Mouse (Mus musculus): ENCODE data around the gene Fbxo46. TPM values are rescaled to one million over a fixed set of nuclear protein-coding genes. Genes with fewer than 3 reads are reported as not detected.

Gene Fbxo46
- polyA plus RNA-seq, 1 experiment, result 6.2 TPM

- Histone ChIP-seq H3K4me3 (peak overlapping the region; percentile 23), H3K79me2 (ENCODE audit: control insufficient read depth, insufficient read depth) (peaks cover 9% of the 10 kb centered on the region), H3ac (ENCODE audit: control insufficient read depth, insufficient read length) (no peak overlapping the region), H3K27me3 (ENCODE audit: control insufficient read depth, insufficient read depth, insufficient read length) (no peaks in the 10 kb centered on the region), H3K4me2 (ENCODE audit: low read depth) (peak overlapping the region; percentile 75), H3K36me3 (ENCODE audit: control insufficient read depth, insufficient read depth) (no peaks in the 10 kb centered on the region)
- TF ChIP-seq USF1 (IDR thresholded peaks at IDR 0.05; ENCODE audit: low read depth) (no peak), TCF3 (IDR thresholded peaks at IDR 0.05; ENCODE audit: insufficient read length, low read depth) (no peak), MYOG (IDR thresholded peaks at IDR 0.05; ENCODE audit: control insufficient read depth in 1 of 3, insufficient read depth in 1 of 3, insufficient read length in 2 of 3, low read depth in 2 of 3) (no peak), SRF (IDR thresholded peaks at IDR 0.05; ENCODE audit: control insufficient read depth, insufficient read length, low read depth) (no peak), E2F4 (IDR thresholded peaks at IDR 0.05; ENCODE audit: insufficient read depth) (no peak), POLR2AphosphoS2 (IDR thresholded peaks at IDR 0.05; ENCODE audit: insufficient read length, low read depth) (no peak), REST (IDR thresholded peaks at IDR 0.05; ENCODE audit: insufficient read depth, insufficient read length) (no peak), TCF12 (IDR thresholded peaks at IDR 0.05; ENCODE audit: insufficient read depth, poor library complexity, severe bottlenecking) (no peak), CEBPB (IDR thresholded peaks at IDR 0.05; ENCODE audit: insufficient read depth, poor library complexity, severe bottlenecking) (no peak), POLR2A (IDR thresholded peaks at IDR 0.05; ENCODE audit: insufficient read length, low read depth) (no peak)
Measured at GRCm38 (mm10) chr7:19130657-19131056, 11.0 kb downstream of the Fbxo46 start.

GRCm38 (mm10) chr7:19131324-19131848 is 11.7 kb downstream of the Fbxo46 start:
- Histone ChIP-seq H3K36me3 (ENCODE audit: control insufficient read depth, insufficient read depth) (no peaks in the 10 kb centered on the region), H3ac (ENCODE audit: control insufficient read depth, insufficient read length) (no peak overlapping the region), H3K4me2 (ENCODE audit: low read depth) (peak overlapping the region; percentile 85), H3K27me3 (ENCODE audit: control insufficient read depth, insufficient read depth, insufficient read length) (no peaks in the 10 kb centered on the region), H3K79me2 (ENCODE audit: control insufficient read depth, insufficient read depth) (peaks cover 9% of the 10 kb centered on the region), H3K4me3 (peak overlapping the region; percentile 23)
- TF ChIP-seq TCF12 (IDR thresholded peaks at IDR 0.05; ENCODE audit: insufficient read depth, poor library complexity, severe bottlenecking) (no peak), E2F4 (IDR thresholded peaks at IDR 0.05; ENCODE audit: insufficient read depth) (peak; percentile 1), MYOD1 (IDR thresholded peaks at IDR 0.05; ENCODE audit: control insufficient read depth in 1 of 3, insufficient read length in 2 of 3, low read depth in 2 of 3) (peak in 1 of 3 experiments; percentile 19), SRF (IDR thresholded peaks at IDR 0.05; ENCODE audit: control insufficient read depth, insufficient read length, low read depth) (peak; percentile 99), POLR2AphosphoS2 (IDR thresholded peaks at IDR 0.05; ENCODE audit: insufficient read length, low read depth) (peak; percentile 64), TCF3 (IDR thresholded peaks at IDR 0.05; ENCODE audit: insufficient read length, low read depth) (no peak), MAX (IDR thresholded peaks at IDR 0.05; ENCODE audit: low read depth) (no peak), USF1 (IDR thresholded peaks at IDR 0.05; ENCODE audit: low read depth) (peak; percentile 76)

GRCm38 (mm10) chr7:19136168-19136567 is 16.5 kb downstream of the Fbxo46 start:
- TF ChIP-seq MYOD1 (IDR thresholded peaks at IDR 0.05; ENCODE audit: control insufficient read depth in 1 of 3, insufficient read length in 2 of 3, low read depth in 2 of 3), result no peak
- no peak for TF ChIP-seq POLR2A (IDR thresholded peaks at IDR 0.05; ENCODE audit: insufficient read length, low read depth)
- no peak for TF ChIP-seq CEBPB (IDR thresholded peaks at IDR 0.05; ENCODE audit: insufficient read depth, poor library complexity, severe bottlenecking)
- TF ChIP-seq USF1 (IDR thresholded peaks at IDR 0.05; ENCODE audit: low read depth), result no peak
- TF ChIP-seq REST (IDR thresholded peaks at IDR 0.05; ENCODE audit: insufficient read depth, insufficient read length), result no peak
- Histone ChIP-seq H3K4me2 (ENCODE audit: low read depth) (no peak overlapping the region), H3K36me3 (ENCODE audit: control insufficient read depth, insufficient read depth) (no peaks in the 10 kb centered on the region)

GRCm38 (mm10) chr7:19136673-19137334 is 17.1 kb downstream of the Fbxo46 start:
- H3K36me3 ChIP-seq (ENCODE audit: control insufficient read depth, insufficient read depth), result no peaks in the 10 kb centered on the region
- no peak for TF ChIP-seq MYOD1 (IDR thresholded peaks at IDR 0.05; ENCODE audit: control insufficient read depth in 1 of 3, insufficient read length in 2 of 3, low read depth in 2 of 3)
- TF ChIP-seq CEBPB (IDR thresholded peaks at IDR 0.05; ENCODE audit: insufficient read depth, poor library complexity, severe bottlenecking), result no peak
- TF ChIP-seq MAX (IDR thresholded peaks at IDR 0.05; ENCODE audit: low read depth), result no peak
- TF ChIP-seq POLR2AphosphoS2 (IDR thresholded peaks at IDR 0.05; ENCODE audit: insufficient read length, low read depth), result no peak
- TF ChIP-seq REST (IDR thresholded peaks at IDR 0.05; ENCODE audit: insufficient read depth, insufficient read length), result no peak
- no peak for TF ChIP-seq POLR2A (IDR thresholded peaks at IDR 0.05; ENCODE audit: insufficient read length, low read depth)
- TF ChIP-seq TCF12 (IDR thresholded peaks at IDR 0.05; ENCODE audit: insufficient read depth, poor library complexity, severe bottlenecking), result no peak
- TF ChIP-seq SRF (IDR thresholded peaks at IDR 0.05; ENCODE audit: control insufficient read depth, insufficient read length, low read depth), result no peak
- no peak for TF ChIP-seq USF1 (IDR thresholded peaks at IDR 0.05; ENCODE audit: low read depth)
- H3K27me3 ChIP-seq (ENCODE audit: control insufficient read depth, insufficient read depth, insufficient read length), result no peaks in the 10 kb centered on the region
- H3K79me2 ChIP-seq (ENCODE audit: control insufficient read depth, insufficient read depth), result peaks cover 9% of the 10 kb centered on the region
- no peak overlapping the region for H3K4me3 ChIP-seq
- H3ac ChIP-seq (ENCODE audit: control insufficient read depth, insufficient read length), result no peak overlapping the region
- H3K4me2 ChIP-seq (ENCODE audit: low read depth), result no peak overlapping the region

More at GRCm38 (mm10) chr7:19136168-19136567, 16.5 kb downstream of the Fbxo46 start:
- Histone ChIP-seq H3K27me3 (ENCODE audit: control insufficient read depth, insufficient read depth, insufficient read length) (no peaks in the 10 kb centered on the region), H3K4me3 (no peak overlapping the region), H3K79me2 (ENCODE audit: control insufficient read depth, insufficient read depth) (peaks cover 9% of the 10 kb centered on the region), H3ac (ENCODE audit: control insufficient read depth, insufficient read length) (no peak overlapping the region)

- Histone ChIP-seq H3K36me3 (ENCODE audit: control insufficient read depth, insufficient read depth) (no peaks in the 10 kb centered on the region), H3K79me2 (ENCODE audit: control insufficient read depth, insufficient read depth) (peaks cover 9% of the 10 kb centered on the region), H3ac (ENCODE audit: control insufficient read depth, insufficient read length) (no peak overlapping the region), H3K27me3 (ENCODE audit: control insufficient read depth, insufficient read depth, insufficient read length) (no peaks in the 10 kb centered on the region), H3K4me2 (ENCODE audit: low read depth) (no peak overlapping the region), H3K4me3 (no peak overlapping the region)
- no peak for TF ChIP-seq MYOD1 (IDR thresholded peaks at IDR 0.05; ENCODE audit: control insufficient read depth in 1 of 3, insufficient read length in 2 of 3, low read depth in 2 of 3)
- TF ChIP-seq REST (IDR thresholded peaks at IDR 0.05; ENCODE audit: insufficient read depth, insufficient read length), result no peak
- no peak for TF ChIP-seq MYOG (IDR thresholded peaks at IDR 0.05; ENCODE audit: control insufficient read depth in 1 of 3, insufficient read depth in 1 of 3, insufficient read length in 2 of 3, low read depth in 2 of 3)
- no peak for TF ChIP-seq MAX (IDR thresholded peaks at IDR 0.05; ENCODE audit: low read depth)
- no peak for TF ChIP-seq CEBPB (IDR thresholded peaks at IDR 0.05; ENCODE audit: insufficient read depth, poor library complexity, severe bottlenecking)
- no peak for TF ChIP-seq TCF12 (IDR thresholded peaks at IDR 0.05; ENCODE audit: insufficient read depth, poor library complexity, severe bottlenecking)
- TF ChIP-seq USF1 (IDR thresholded peaks at IDR 0.05; ENCODE audit: low read depth), result no peak
- TF ChIP-seq POLR2AphosphoS2 (IDR thresholded peaks at IDR 0.05; ENCODE audit: insufficient read length, low read depth), result no peak
- TF ChIP-seq POLR2A (IDR thresholded peaks at IDR 0.05; ENCODE audit: insufficient read length, low read depth), result no peak
- no peak for TF ChIP-seq E2F4 (IDR thresholded peaks at IDR 0.05; ENCODE audit: insufficient read depth)
- TF ChIP-seq TCF3 (IDR thresholded peaks at IDR 0.05; ENCODE audit: insufficient read length, low read depth), result no peak
- no peak for TF ChIP-seq SRF (IDR thresholded peaks at IDR 0.05; ENCODE audit: control insufficient read depth, insufficient read length, low read depth)
Measured at GRCm38 (mm10) chr7:19137380-19137779, 17.7 kb downstream of the Fbxo46 start.

Data from myocyte (in vitro differentiated cells).